22 mouse cellular contexts compared by ENCODE assay signal in the genomic region with DNA sequence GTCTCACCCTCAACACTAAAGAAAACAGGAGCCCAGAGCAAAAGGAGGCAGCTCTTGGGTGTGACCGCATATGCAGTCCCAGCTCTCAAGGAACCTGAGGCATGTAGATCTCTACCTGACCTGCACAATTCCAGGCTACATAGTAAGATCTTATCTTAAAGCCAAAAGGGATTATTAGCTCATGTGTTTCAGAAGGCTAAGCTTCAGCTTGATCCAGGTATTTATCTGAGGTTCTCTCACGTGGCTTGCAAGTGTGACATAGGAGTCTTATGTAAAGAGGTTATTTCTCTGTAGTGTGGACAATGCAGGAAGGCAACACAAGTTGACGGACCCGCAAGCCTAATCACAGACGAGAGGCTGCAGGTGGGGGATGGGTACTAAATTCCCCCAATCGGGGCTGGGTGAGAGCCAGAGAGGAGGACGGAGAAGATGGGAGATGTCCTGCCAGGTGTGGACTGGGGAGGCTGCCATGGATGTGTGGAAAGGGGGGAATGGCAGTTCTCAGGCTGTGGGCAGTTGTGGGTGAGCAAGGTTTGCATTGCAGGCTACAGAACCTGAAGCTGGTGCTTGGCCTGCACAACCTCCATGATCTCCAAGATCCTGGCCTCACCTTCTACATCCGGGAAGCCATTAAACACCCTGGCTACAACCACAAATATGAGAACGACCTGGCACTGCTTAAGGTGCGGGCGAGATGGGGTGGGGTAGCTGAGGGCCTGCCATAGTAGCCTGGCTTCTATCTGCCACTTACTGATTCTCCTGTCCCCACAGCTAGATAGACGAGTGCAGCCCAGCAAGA. TPM values are rescaled to one million over a fixed set of nuclear protein-coding genes. Genes with fewer than 3 reads are reported as not detected.
DNase-seq lines count a peak whose midpoint lies in the region; ATAC-seq and TF ChIP-seq lines count a peak whose summit lies in the region.
"Had no signal": no experiment of that assay in that cellular context is flagged by ENCODE, and none has a peak within 500 bp of the region (broad histone marks: within the 10 kb centered on the region; RNA-seq: fewer than 3 reads in every experiment).

No protein-coding gene starts in this region.

- no peaks in the 10 kb centered on the region for H3K27me3 ChIP-seq in heart, embryonic 13.5 days (replicated peaks)
- no peaks in the 10 kb centered on the region for H3K27me3 ChIP-seq in stomach, embryonic 16.5 days (ENCODE audit: control insufficient read depth, insufficient read depth, low read length)
- no peaks in the 10 kb centered on the region for H3K27me3 ChIP-seq in stomach, postnatal 0 days (ENCODE audit: control insufficient read depth, insufficient read depth, low read length)
- no peaks in the 10 kb centered on the region for H3K27me3 ChIP-seq in kidney, embryonic 15.5 days
- H3K27me3 ChIP-seq in forebrain, embryonic 12.5 days, result no peaks in the 10 kb centered on the region
- H3K27me3 ChIP-seq: embryonic facial prominence, embryonic 12.5 days; liver, embryonic 12.5 days; neural tube, embryonic 13.5 days had no signal

- H3K9ac ChIP-seq in heart, embryonic 13.5 days, result peak overlapping the region; percentile 15; the same call in 1 of the 2 replicates
- H3K9ac ChIP-seq in stomach, embryonic 16.5 days (ENCODE audit: low read length), result peak overlapping the region; percentile 9; the same call in 1 of the 2 replicates
- no peak overlapping the region for H3K9ac ChIP-seq in stomach, postnatal 0 days (ENCODE audit: low read length)
- no peak overlapping the region for H3K9ac ChIP-seq in kidney, embryonic 15.5 days
- no peak overlapping the region for H3K9ac ChIP-seq in forebrain, embryonic 12.5 days
- H3K9ac ChIP-seq: embryonic facial prominence, embryonic 12.5 days; liver, embryonic 12.5 days; neural tube, embryonic 13.5 days had no signal

- DNase-seq in cerebellum, postnatal 10 days, result peak; percentile 61 to 67
- DNase-seq in cerebellum, adult 11 months, result no peak
- no peak for DNase-seq in heart, postnatal 36 days
- DNase-seq in stomach, postnatal 0 days (ENCODE audit: low spot score), result no peak
- DNase-seq: B cell, adult 2 months; kidney, adult 2 months; kidney, postnatal 14 days; layer of hippocampus, postnatal 36 days; lung, adult 2 months; midbrain, embryonic 14.5 days; thymus, postnatal 14 days had no signal

- TF ChIP-seq CTCF in stomach, postnatal 0 days (IDR thresholded peaks at IDR 0.05; ENCODE audit: low read depth), result no peak

- H3K4me3 ChIP-seq in heart, embryonic 13.5 days, result no peak overlapping the region
- H3K4me3 ChIP-seq in stomach, embryonic 16.5 days (replicated peaks; ENCODE audit: low read length), result no peak overlapping the region
- H3K4me3 ChIP-seq in stomach, postnatal 0 days (ENCODE audit: low read depth, low read length), result no peak overlapping the region
- H3K4me3 ChIP-seq in kidney, embryonic 15.5 days (replicated peaks), result no peak overlapping the region
- H3K4me3 ChIP-seq in forebrain, embryonic 12.5 days (replicated peaks), result no peak overlapping the region
- H3K4me3 ChIP-seq: embryonic facial prominence, embryonic 12.5 days; layer of hippocampus, adult 2 months; liver, embryonic 12.5 days; megakaryocyte, embryonic 14.5 days; neural tube, embryonic 13.5 days had no signal

- peaks cover 34% of the 10 kb centered on the region for H3K4me1 ChIP-seq in heart, embryonic 13.5 days
- peaks cover 12% of the 10 kb centered on the region for H3K4me1 ChIP-seq in stomach, embryonic 16.5 days (ENCODE audit: control insufficient read depth, insufficient read depth, low read length)
- H3K4me1 ChIP-seq in stomach, postnatal 0 days (replicated peaks; ENCODE audit: control insufficient read depth, insufficient read depth), result peaks cover 8% of the 10 kb centered on the region
- H3K4me1 ChIP-seq in kidney, embryonic 15.5 days, result peaks cover 16% of the 10 kb centered on the region
- 0 out of 2 replicates have a peak, but pooled peaks cover 2% of the 10 kb centered on the region for H3K4me1 ChIP-seq in forebrain, embryonic 12.5 days
- H3K4me1 ChIP-seq: neural tube, embryonic 13.5 days had no signal

- H3K9me3 ChIP-seq in heart, embryonic 13.5 days, result peaks cover 3% of the 10 kb centered on the region; the same call in 1 of the 2 replicates
- no peaks in the 10 kb centered on the region for H3K9me3 ChIP-seq in stomach, embryonic 16.5 days (replicated peaks; ENCODE audit: control insufficient read depth, low read length)
- H3K9me3 ChIP-seq in stomach, postnatal 0 days (ENCODE audit: control insufficient read depth, low read length), result no peaks in the 10 kb centered on the region
- 0 out of 2 replicates have a peak, but pooled peaks cover 4% of the 10 kb centered on the region for H3K9me3 ChIP-seq in kidney, embryonic 15.5 days (replicated peaks)
- H3K9me3 ChIP-seq in forebrain, embryonic 12.5 days, result no peaks in the 10 kb centered on the region
- H3K9me3 ChIP-seq: neural tube, embryonic 13.5 days had no signal

- H3K4me2 ChIP-seq in heart, embryonic 13.5 days, result no peak overlapping the region
- H3K4me2 ChIP-seq in stomach, embryonic 16.5 days (ENCODE audit: low read depth, low read length), result no peak overlapping the region
- H3K4me2 ChIP-seq in stomach, postnatal 0 days (replicated peaks; ENCODE audit: low read depth), result no peak overlapping the region
- no peak overlapping the region for H3K4me2 ChIP-seq in kidney, embryonic 15.5 days
- no peak overlapping the region for H3K4me2 ChIP-seq in forebrain, embryonic 12.5 days
- H3K4me2 ChIP-seq: embryonic facial prominence, embryonic 12.5 days; liver, embryonic 12.5 days; neural tube, embryonic 13.5 days had no signal

- no peak for TF ChIP-seq EP300 in stomach, postnatal 0 days (optimal IDR thresholded peaks at IDR 0.05)

- WGBS in heart, embryonic 13.5 days, result 67% methylated on average over 12 of the region's 12 CpGs
- WGBS in stomach, embryonic 16.5 days, result 64% methylated on average over 12 of the region's 12 CpGs
- 55% methylated on average over 12 of the region's 12 CpGs for WGBS in stomach, postnatal 0 days
- WGBS in kidney, embryonic 15.5 days, result 71% methylated on average over 12 of the region's 12 CpGs
- WGBS in forebrain, embryonic 12.5 days, result 78% methylated on average over 12 of the region's 12 CpGs

- no peak for ATAC-seq in heart, embryonic 13.5 days (ENCODE audit: extremely low read depth, insufficient number of reproducible peaks, low FRiP score, low TSS enrichment)
- no peak for ATAC-seq in stomach, embryonic 16.5 days (ENCODE audit: insufficient read depth, low FRiP score)
- no peak for ATAC-seq in stomach, postnatal 0 days (ENCODE audit: low FRiP score, low TSS enrichment)
- no peak for ATAC-seq in kidney, embryonic 15.5 days (replicated peaks; ENCODE audit: low FRiP score)
- ATAC-seq in forebrain, embryonic 12.5 days (ENCODE audit: low FRiP score), result no peak
- ATAC-seq: forebrain, embryonic 16.5 days; liver, embryonic 12.5 days had no signal

- intact Hi-C loops in heart, postnatal 36 days (cut with DNase I), result loop anchor here (2.0 kb wide), 1 partner anchor 95 kb away; no protein-coding TSS in a partner anchor

- H3K27ac ChIP-seq in heart, embryonic 13.5 days (replicated peaks), result no peak overlapping the region
- H3K27ac ChIP-seq in stomach, embryonic 16.5 days (ENCODE audit: low read length), result no peak overlapping the region
- no peak overlapping the region; the same call in 1 of the 2 replicates for H3K27ac ChIP-seq in stomach, postnatal 0 days (replicated peaks)
- no peak overlapping the region for H3K27ac ChIP-seq in kidney, embryonic 15.5 days
- no peak overlapping the region for H3K27ac ChIP-seq in forebrain, embryonic 12.5 days
- H3K27ac ChIP-seq: embryonic facial prominence, embryonic 12.5 days; layer of hippocampus, adult 2 months; liver, embryonic 12.5 days; neural tube, embryonic 13.5 days had no signal

- peaks cover 15% of the 10 kb centered on the region for H3K36me3 ChIP-seq in heart, embryonic 13.5 days
- peaks cover 5% of the 10 kb centered on the region for H3K36me3 ChIP-seq in stomach, embryonic 16.5 days (ENCODE audit: control insufficient read depth, insufficient read depth, low read length)
- peaks cover 3% of the 10 kb centered on the region for H3K36me3 ChIP-seq in stomach, postnatal 0 days (ENCODE audit: control insufficient read depth, insufficient read depth, low read length)
- H3K36me3 ChIP-seq in kidney, embryonic 15.5 days, result peaks cover 13% of the 10 kb centered on the region
- peaks cover 13% of the 10 kb centered on the region for H3K36me3 ChIP-seq in forebrain, embryonic 12.5 days (replicated peaks)

RNA-seq across cellular contexts. Expression of a gene that starts 5.0 kb away (rescaled TPM):
- polyA plus RNA-seq in heart, embryonic 13.5 days (2015; fragmentation: Nextera tagmentation; extraction: Ambion mirVana), result 0.67 and 1.0 TPM in 2 replicates
- 1 to 10 TPM; 6.5 to 8.4 TPM for total RNA-seq in heart, postnatal 36 days (2021)
- 0.31 and 0.44 TPM in 2 replicates for polyA plus RNA-seq in stomach, embryonic 16.5 days (2015; fragmentation: Nextera tagmentation; extraction: Ambion mirVana)
- polyA plus RNA-seq in stomach, postnatal 0 days (2015; fragmentation: Nextera tagmentation; extraction: Ambion mirVana), result 0.62 and 0.83 TPM in 2 replicates
- 0.50 and 0.95 TPM in 2 replicates for polyA plus RNA-seq in kidney, embryonic 15.5 days (2015; fragmentation: Nextera tagmentation; extraction: Ambion mirVana)
- polyA plus RNA-seq in forebrain, embryonic 12.5 days (2016; fragmentation: Nextera tagmentation; extraction: Ambion mirVana), result 1.1 and 1.6 TPM in 2 replicates

RNA-seq across cellular contexts. Expression of a gene that starts 10.5 kb away (rescaled TPM):
- polyA plus RNA-seq in heart, embryonic 13.5 days (2015; fragmentation: Nextera tagmentation; extraction: Ambion mirVana), result 1,093 and 1,212 TPM in 2 replicates
- 1,000 to 10,000 TPM; 1,389 to 1,395 TPM for total RNA-seq in heart, postnatal 36 days (2021)
- polyA plus RNA-seq in stomach, embryonic 16.5 days (2015; fragmentation: Nextera tagmentation; extraction: Ambion mirVana), result 983 and 1,041 TPM in 2 replicates
- polyA plus RNA-seq in stomach, postnatal 0 days (2015; fragmentation: Nextera tagmentation; extraction: Ambion mirVana), result 1,012 and 1,042 TPM in 2 replicates
- polyA plus RNA-seq in kidney, embryonic 15.5 days (2015; fragmentation: Nextera tagmentation; extraction: Ambion mirVana), result 913 and 925 TPM in 2 replicates
- 474 and 500 TPM in 2 replicates for polyA plus RNA-seq in forebrain, embryonic 12.5 days (2016; fragmentation: Nextera tagmentation; extraction: Ambion mirVana)

RNA-seq across cellular contexts. Expression of a gene that starts 11.8 kb away (rescaled TPM):
- 122 and 136 TPM in 2 replicates for polyA plus RNA-seq in heart, embryonic 13.5 days (2015; fragmentation: Nextera tagmentation; extraction: Ambion mirVana)
- total RNA-seq in heart, postnatal 36 days (2021), result 100 to 1,000 TPM; 178 to 198 TPM
- polyA plus RNA-seq in stomach, embryonic 16.5 days (2015; fragmentation: Nextera tagmentation; extraction: Ambion mirVana), result 84.6 and 86.3 TPM in 2 replicates
- polyA plus RNA-seq in stomach, postnatal 0 days (2015; fragmentation: Nextera tagmentation; extraction: Ambion mirVana), result 85.3 and 86.9 TPM in 2 replicates
- 88.4 and 100 TPM in 2 replicates for polyA plus RNA-seq in kidney, embryonic 15.5 days (2015; fragmentation: Nextera tagmentation; extraction: Ambion mirVana)
- polyA plus RNA-seq in forebrain, embryonic 12.5 days (2016; fragmentation: Nextera tagmentation; extraction: Ambion mirVana), result 129 and 141 TPM in 2 replicates

RNA-seq across cellular contexts. Expression of a gene that starts 22.7 kb away (rescaled TPM):
- polyA plus RNA-seq in heart, embryonic 13.5 days (2015; fragmentation: Nextera tagmentation; extraction: Ambion mirVana), result 0.06 and 0.09 TPM in 2 replicates
- 10 to 100 TPM; 20.0 to 26.8 TPM for total RNA-seq in heart, postnatal 36 days (2021)
- polyA plus RNA-seq in stomach, embryonic 16.5 days (2015; fragmentation: Nextera tagmentation; extraction: Ambion mirVana), result not detected in 2 replicates
- 0.28 and 0.38 TPM in 2 replicates for polyA plus RNA-seq in stomach, postnatal 0 days (2015; fragmentation: Nextera tagmentation; extraction: Ambion mirVana)
- 0.05 and 0.19 TPM in 2 replicates for polyA plus RNA-seq in kidney, embryonic 15.5 days (2015; fragmentation: Nextera tagmentation; extraction: Ambion mirVana)
- polyA plus RNA-seq in forebrain, embryonic 12.5 days (2016; fragmentation: Nextera tagmentation; extraction: Ambion mirVana), result 0.11 and 0.18 TPM in 2 replicates
- total RNA-seq: common myeloid progenitor, adult 5-6 weeks had no signal

RNA-seq across cellular contexts. Expression of a gene that starts 24.6 kb away (rescaled TPM):
- polyA plus RNA-seq in heart, embryonic 13.5 days (2015; fragmentation: Nextera tagmentation; extraction: Ambion mirVana), result 41.4 and 43.1 TPM in 2 replicates
- 10 to 100 TPM; 18.1 to 19.9 TPM for total RNA-seq in heart, postnatal 36 days (2021)
- polyA plus RNA-seq in stomach, embryonic 16.5 days (2015; fragmentation: Nextera tagmentation; extraction: Ambion mirVana), result 47.4 and 53.2 TPM in 2 replicates
- 50.3 and 51.0 TPM in 2 replicates for polyA plus RNA-seq in stomach, postnatal 0 days (2015; fragmentation: Nextera tagmentation; extraction: Ambion mirVana)
- 71.2 and 81.4 TPM in 2 replicates for polyA plus RNA-seq in kidney, embryonic 15.5 days (2015; fragmentation: Nextera tagmentation; extraction: Ambion mirVana)
- 61.0 and 62.5 TPM in 2 replicates for polyA plus RNA-seq in forebrain, embryonic 12.5 days (2016; fragmentation: Nextera tagmentation; extraction: Ambion mirVana)

Comparison
In these comparisons a context has a peak if more than half of its experiments do, and no peak if none do; other contexts are left out.
1. DNase-seq: peak in cerebellum, postnatal 10 days (2 of 2); none in cerebellum, adult 11 months (single experiment), heart, postnatal 36 days (0 of 2) and stomach, postnatal 0 days (single experiment).
2. H3K9ac ChIP-seq: peak in heart, embryonic 13.5 days (single experiment) and stomach, embryonic 16.5 days (single experiment); none in stomach, postnatal 0 days (single experiment), kidney, embryonic 15.5 days (single experiment) and forebrain, embryonic 12.5 days (single experiment).